Mouse (Mus musculus): ENCODE data around the gene Ccdc114. TPM values are rescaled to one million over a fixed set of nuclear protein-coding genes. Genes with fewer than 3 reads are reported as not detected.

The Ccdc114 gene
- total RNA-seq, 2 experiments from 2014 or later = 8.8 to 10.0 TPM

DNA sequence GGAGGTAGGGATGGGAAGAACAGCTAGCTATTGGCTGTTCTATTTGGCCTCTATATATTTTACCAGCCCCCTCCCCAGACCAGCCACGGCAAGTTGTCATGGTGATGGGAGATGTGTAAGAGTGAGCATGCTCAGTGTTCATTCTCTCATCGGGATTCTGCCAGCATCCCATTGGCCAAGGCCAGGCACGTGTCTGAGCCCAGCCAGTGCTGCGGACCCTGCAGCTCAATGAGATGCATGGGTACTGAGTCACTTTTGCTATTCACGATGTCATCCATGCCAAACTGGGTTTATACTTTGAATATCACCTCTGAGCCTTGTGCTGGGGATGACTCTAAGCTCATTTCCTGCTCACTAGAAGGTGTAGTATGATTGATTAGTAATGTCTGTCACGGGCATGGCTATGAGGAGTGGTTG, 49.4 kb downstream of the Ccdc114 start:
- DNase-seq (ENCODE audit: low spot score in 2 of 2) = no peak

GRCm38 (mm10) chr7:45974103-45974502, 50.2 kb downstream of the Ccdc114 start:
- no peak for DNase-seq (ENCODE audit: low spot score in 2 of 2)

- no peak for DNase-seq (ENCODE audit: low spot score in 2 of 2)
These were observed 50.6 kb downstream of the Ccdc114 start for GRCm38 (mm10) chr7:45974512-45974911.

DNA sequence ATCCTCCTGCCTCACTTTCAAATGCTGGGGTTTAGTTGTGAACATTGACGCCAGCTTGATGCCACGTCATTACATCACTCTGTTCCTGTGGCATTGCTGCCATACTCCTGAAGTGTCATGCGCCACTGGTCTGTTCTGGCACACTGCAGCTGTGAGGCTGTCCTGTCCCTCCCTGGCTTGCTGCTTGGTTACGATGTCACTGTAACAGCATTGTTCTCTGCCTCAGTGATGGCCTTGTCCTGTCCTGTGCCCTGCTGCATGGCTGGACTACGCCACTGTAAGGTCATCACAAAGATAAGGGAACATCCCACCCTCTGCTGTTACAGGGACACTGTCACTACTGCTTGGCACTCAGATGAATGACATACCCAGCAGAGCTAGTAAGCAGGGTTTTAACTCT, 57.7 kb downstream of the Ccdc114 start:
- DNase-seq (ENCODE audit: low spot score in 2 of 2) = no peak

GRCm38 (mm10) chr7:45986893-45987292, 63.0 kb downstream of the Ccdc114 start:
- DNase-seq (ENCODE audit: low spot score in 2 of 2) = no peak

DNA sequence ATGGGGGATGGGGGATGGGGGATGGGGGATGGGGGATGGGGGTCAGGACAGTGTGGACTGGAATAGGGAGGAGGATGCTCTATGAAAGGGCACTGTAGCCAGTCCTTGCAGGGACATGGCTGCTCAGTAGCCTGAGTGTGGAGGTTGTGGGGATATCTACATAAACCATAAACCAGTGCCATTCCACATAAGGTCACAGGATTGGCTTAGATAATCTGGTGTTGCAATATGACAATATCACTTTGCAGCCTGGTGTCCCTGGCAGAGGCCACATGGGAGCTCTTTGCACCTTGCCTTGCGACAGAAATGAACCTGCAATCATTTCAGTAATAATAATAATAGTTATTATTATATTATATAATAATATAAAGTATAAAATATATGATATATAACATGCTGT, 64.5 kb downstream of the Ccdc114 start:
- DNase-seq (ENCODE audit: low spot score in 2 of 2) = no peak

GRCm38 (mm10) chr7:45992470-45992869, 68.6 kb downstream of the Ccdc114 start:
- no peak for DNase-seq (ENCODE audit: low spot score in 2 of 2)

Other genes starting within 250 kb of the Ccdc114 start
- gene Ntn5, start 240.1 kb upstream of the Ccdc114 start, total RNA-seq (2021) = under 1 TPM in 1 of 2 experiments, not detected in 1; 0.20 TPM
- gene Sec1, start 229.7 kb upstream of the Ccdc114 start, total RNA-seq (2021) = under 1 TPM; 0.11 to 0.28 TPM
- gene Car11, start 224.2 kb upstream of the Ccdc114 start, total RNA-seq (2021) = 10 to 100 TPM; 15.1 to 16.4 TPM
- 100 to 1,000 TPM; 101 to 129 TPM for gene Dbp, start 219.0 kb upstream of the Ccdc114 start, total RNA-seq (2021)
- gene Rpl18, start 208.6 kb upstream of the Ccdc114 start, total RNA-seq (2021) = 1,000 to 10,000 TPM; 1,215 to 1,230 TPM
- gene Sphk2, start 206.1 kb upstream of the Ccdc114 start, total RNA-seq (2021) = 10 to 100 TPM; 30.1 to 33.3 TPM
- under 1 TPM; 0.45 to 0.62 TPM for gene Fam83e, start 202.9 kb upstream of the Ccdc114 start, total RNA-seq (2021)
- gene Spaca4, start 198.3 kb upstream of the Ccdc114 start, total RNA-seq (2021) = not detected
- 10 to 100 TPM; 17.2 to 18.8 TPM for gene Lmtk3, start 140.3 kb upstream of the Ccdc114 start, total RNA-seq (2021)
- 1 to 10 TPM in 1 of 2 experiments, under 1 TPM in 1; 0.64 to 1.0 TPM for gene Sult2b1, start 139.4 kb upstream of the Ccdc114 start, total RNA-seq (2021)
- gene Cyth2, start 109.5 kb upstream of the Ccdc114 start, total RNA-seq (2021) = 100 to 1,000 TPM; 124 to 126 TPM
- gene Kcnj14, start 99.3 kb upstream of the Ccdc114 start, total RNA-seq (2021) = under 1 TPM; 0.45 to 0.53 TPM
- gene Grwd1, start 93.1 kb upstream of the Ccdc114 start, total RNA-seq (2021) = 10 to 100 TPM; 28.2 to 28.3 TPM
- 100 to 1,000 TPM; 147 to 148 TPM for gene Kdelr1, start 51.3 kb upstream of the Ccdc114 start, total RNA-seq (2021)
- gene Grin2d, start 45.7 kb upstream of the Ccdc114 start, total RNA-seq (2021) = 1 to 10 TPM; 2.0 to 2.1 TPM
- gene Syngr4, start 27.4 kb upstream of the Ccdc114 start, total RNA-seq (2021) = under 1 TPM; 0.79 to 0.95 TPM
- 10 to 100 TPM; 30.2 to 33.3 TPM for gene Tmem143, start 27.1 kb upstream of the Ccdc114 start, total RNA-seq (2021)
- gene Emp3, start 2.7 kb upstream of the Ccdc114 start, total RNA-seq (2021) = 100 to 1,000 TPM; 191 to 202 TPM
- gene Abcc6, start 106.2 kb downstream of the Ccdc114 start, total RNA-seq (2021) = 1 to 10 TPM; 1.5 to 7.2 TPM
- gene Nomo1, start 109.6 kb downstream of the Ccdc114 start, total RNA-seq (2021) = 10 to 100 TPM; 53.4 to 57.7 TPM
- 1 to 10 TPM; 2.3 to 2.8 TPM for gene Kcnj11, start 176.7 kb downstream of the Ccdc114 start, total RNA-seq (2021)